Mouse (Mus musculus) splenic B cell, adult 2 months (primary cell): ENCODE results near the gene AI661453.
"Not testable (repeated sequence)": the region's sequence is repeated elsewhere in the genome, so short reads cannot be mapped to it uniquely, and the experiment has no call there.

Experiments
- DNase-seq: peaks from one replicate; pipeline ENCODE4 v3.0.0-alpha.2; 2011; ENCODE audit warnings: low read depth, low spot score
- H3K27me3 ChIP-seq: 2 replicates; pipeline ENCODE4 v1.6.1; 2012; ENCODE audit warnings: mild to moderate bottlenecking, low read length, moderate library complexity, mixed read lengths; ENCODE audit not compliant: control insufficient read depth, poor library complexity, insufficient read depth, severe bottlenecking
- H3K36me3 ChIP-seq: 2 replicates; pipeline ENCODE4 v1.6.1; 2012; ENCODE audit warnings: mild to moderate bottlenecking, low read length, moderate library complexity, mixed read lengths; ENCODE audit not compliant: control insufficient read depth, poor library complexity, insufficient read depth, severe bottlenecking

The AI661453 gene

DNA sequence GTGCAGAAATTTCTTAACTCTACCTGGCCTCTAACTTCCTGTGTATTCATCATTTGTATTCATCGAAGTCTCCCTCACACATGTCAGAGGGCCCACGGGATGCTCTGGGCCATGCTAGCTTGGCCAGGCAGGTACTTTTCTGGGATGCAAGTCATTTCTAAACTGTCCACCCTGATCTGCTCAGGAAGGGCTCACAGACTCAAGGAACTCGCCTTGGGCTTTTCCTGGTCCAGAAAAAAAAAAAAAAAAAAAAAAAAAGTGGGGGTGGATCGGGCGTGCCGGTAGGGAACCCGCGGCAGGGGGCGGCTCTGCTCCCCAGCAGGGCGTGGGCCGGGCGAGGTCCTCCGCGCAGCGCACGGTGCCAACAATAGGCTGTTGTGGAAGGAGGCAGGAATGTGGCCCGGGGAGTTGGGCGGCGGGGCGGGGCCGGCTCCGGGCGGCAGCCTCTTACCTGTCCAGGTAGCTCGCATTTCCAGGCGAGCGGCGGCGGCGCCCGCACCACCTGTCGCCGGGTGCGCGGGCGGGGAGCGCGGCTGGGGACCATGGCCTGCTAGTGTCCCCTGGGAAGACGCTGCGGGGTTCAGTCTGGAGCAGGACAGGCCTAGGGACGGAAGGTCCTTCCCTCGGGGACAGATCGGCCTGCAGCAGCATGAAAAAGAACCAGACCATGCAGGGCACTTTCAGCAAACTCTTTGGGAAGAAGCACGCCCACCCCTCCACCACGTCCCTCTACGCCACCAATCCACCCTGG is at the start of gene AI661453:
Gene AI661453, plus strand, starts transcription at position 460 of the 751 bp plus-strand sequence.
- DNase-seq, result no peak
- Histone ChIP-seq H3K36me3 (no peaks in the 10 kb centered on the region), H3K27me3 (no peaks in the 10 kb centered on the region)

DNA sequence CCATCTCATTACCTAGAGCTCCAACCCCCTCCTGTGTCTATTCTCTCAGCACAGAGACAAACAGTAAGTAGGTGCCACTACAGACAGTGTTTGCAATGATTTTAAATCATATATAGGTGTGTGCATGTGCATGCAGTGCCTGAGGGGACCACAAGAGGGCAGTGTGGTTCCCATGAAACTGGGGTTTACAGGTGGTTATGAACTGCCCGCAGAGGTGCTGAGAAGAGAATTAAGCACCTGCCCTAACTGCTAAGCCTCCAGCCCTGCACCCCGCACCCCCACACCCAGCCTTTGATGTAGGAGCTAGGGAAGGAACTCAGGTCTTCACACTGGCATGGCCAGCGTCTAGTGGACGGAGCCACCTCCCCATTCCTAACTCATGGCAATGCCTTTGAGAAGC is 49.8 kb upstream of the AI661453 start:
- DNase-seq, result peak; percentile 69
- Histone ChIP-seq H3K36me3 (no peaks in the 10 kb centered on the region), H3K27me3 (no peaks in the 10 kb centered on the region)

DNA sequence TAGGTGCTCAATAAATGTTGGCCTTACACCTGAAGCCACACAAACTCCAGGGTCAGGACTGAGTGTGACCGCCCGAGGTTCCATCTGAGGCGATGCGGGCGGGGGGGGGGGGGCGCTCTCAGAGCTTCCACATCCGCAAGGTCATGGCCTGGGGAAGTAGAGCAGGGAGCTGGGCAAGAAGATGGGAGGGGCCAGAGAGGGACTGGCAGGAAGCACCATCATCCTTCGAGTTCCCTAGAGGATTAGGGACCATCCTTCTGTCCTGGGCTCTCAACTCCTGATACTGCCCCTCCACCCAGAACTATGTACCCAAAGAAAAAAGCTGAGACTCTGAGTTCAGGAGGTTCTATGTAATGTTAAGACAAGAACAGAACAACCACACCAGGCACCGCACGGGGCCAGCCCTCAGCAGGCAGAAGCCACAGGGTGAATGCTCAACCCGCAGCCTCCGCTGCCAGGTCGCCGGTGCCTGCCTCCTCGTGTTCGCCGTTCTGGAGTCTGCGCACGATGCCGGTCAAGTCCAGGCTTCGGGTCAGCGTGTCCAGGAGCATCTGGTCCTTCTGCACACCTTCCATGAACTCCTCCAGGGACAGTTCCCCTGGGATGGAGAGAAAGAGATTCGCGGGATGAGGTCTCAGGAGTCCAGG is 42.1 kb upstream of the AI661453 start:
- Histone ChIP-seq H3K36me3 (no peaks in the 10 kb centered on the region), H3K27me3 (no peaks in the 10 kb centered on the region)
- DNase-seq, result peak; percentile 35

GRCm38 (mm10) chr17:47395376-47395913 is 41.0 kb upstream of the AI661453 start:
- no peaks in the 10 kb centered on the region for H3K36me3 ChIP-seq
- no peaks in the 10 kb centered on the region for H3K27me3 ChIP-seq
- peak; percentile 73 for DNase-seq

- DNase-seq, result no peak
- Histone ChIP-seq H3K36me3 (no peaks in the 10 kb centered on the region), H3K27me3 (no peaks in the 10 kb centered on the region)
Observed at GRCm38 (mm10) chr17:47399091-47399490, 37.3 kb upstream of the AI661453 start.

DNA sequence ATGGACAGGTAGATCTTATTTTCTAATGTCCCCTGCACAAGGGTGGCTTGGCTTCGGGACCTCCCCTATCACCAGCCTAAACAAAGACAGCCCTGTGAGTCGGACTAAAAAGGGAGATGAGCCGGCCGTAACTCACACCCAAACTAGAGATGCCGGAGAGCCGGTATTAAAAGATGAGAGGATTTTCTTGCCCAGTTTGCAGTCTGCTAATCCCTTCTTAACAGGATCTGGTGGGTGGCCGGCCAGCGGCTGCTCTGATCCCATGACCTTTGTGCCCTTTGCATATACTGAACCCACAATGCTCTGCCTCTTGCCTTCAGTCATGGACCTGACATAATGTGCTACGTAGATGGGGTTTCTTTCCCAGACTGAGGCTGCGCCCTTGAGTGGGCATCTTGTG is 36.0 kb upstream of the AI661453 start, which contains the start of gene Guca1a:
Gene Guca1a, minus strand, starts transcription at position 134 of the 400 bp plus-strand sequence.
- H3K27me3 ChIP-seq, result no peaks in the 10 kb centered on the region
- DNase-seq, result no peak
- no peaks in the 10 kb centered on the region for H3K36me3 ChIP-seq

DNA sequence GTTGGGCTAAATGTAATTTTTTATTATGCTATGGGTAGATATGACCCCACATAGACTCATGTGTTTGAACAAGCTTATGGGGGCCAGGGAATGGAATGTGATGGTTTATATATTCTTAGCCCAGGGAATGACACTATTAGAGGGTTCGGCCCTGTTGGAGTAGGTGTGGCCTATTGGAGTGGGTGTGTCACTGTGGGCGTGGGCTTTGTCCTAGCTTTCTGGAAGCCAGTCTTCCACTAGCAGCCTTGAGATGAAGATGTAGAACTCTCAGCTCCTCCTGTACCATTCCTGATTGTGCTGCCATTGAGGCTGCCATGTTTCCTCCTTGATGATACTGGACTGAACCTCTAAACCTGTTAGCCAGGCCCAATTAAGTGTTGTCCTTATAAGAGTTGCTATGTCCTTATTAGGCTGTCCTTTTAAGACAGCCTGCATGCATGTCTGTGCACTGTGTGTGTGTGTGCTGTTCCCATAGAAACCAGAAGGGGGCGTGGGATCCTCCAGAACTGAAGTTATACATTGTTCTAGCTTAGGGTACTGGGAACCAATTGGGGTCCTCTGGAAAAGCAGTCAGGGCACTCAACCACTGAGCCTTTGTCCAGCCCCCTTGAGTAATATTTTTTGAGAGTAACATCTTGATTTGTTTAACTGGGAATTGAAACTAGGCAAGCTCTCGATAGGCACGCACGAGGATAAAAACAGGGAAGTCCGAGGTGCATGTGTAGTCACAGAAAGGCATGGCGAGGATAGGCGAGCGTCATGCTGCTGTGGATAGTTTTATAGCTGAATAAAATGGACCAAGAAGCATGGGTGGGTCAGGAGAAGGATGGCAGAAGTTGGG is 28.5 kb upstream of the AI661453 start:
- H3K27me3 ChIP-seq, result no peaks in the 10 kb centered on the region
- no peak for DNase-seq
- no peaks in the 10 kb centered on the region for H3K36me3 ChIP-seq

- Histone ChIP-seq H3K27me3 (no peaks in the 10 kb centered on the region), H3K36me3 (no peaks in the 10 kb centered on the region)
- DNase-seq, result peak; percentile 65
Observed at GRCm38 (mm10) chr17:47408558-47408898, 27.9 kb upstream of the AI661453 start.

- H3K36me3 ChIP-seq, H3K27me3 ChIP-seq, DNase-seq: not testable (repeated sequence)
Observed at GRCm38 (mm10) chr17:47409897-47410861, 26.2 kb upstream of the AI661453 start.

DNA sequence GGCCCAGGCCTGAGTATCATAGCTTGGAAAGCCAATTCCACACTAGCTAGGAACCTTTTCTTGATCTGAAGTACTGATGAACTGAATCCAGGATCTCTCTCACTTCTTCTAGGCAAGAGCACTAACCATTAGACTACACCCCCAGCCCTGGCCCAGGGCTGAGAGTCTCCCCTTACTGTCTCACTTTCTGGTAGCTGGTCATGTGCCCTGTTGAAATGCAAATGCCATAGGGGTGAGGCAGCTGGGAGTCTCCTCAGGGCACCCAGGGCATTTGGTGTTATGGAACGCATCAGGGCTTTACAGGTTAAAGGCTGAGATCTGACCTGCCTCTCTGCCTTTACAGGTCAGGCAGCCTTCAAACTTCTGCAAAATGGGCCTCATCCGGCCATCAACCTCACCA is 16.2 kb upstream of the AI661453 start:
- Histone ChIP-seq H3K27me3 (no peaks in the 10 kb centered on the region), H3K36me3 (no peaks in the 10 kb centered on the region)
- no peak for DNase-seq

DNA sequence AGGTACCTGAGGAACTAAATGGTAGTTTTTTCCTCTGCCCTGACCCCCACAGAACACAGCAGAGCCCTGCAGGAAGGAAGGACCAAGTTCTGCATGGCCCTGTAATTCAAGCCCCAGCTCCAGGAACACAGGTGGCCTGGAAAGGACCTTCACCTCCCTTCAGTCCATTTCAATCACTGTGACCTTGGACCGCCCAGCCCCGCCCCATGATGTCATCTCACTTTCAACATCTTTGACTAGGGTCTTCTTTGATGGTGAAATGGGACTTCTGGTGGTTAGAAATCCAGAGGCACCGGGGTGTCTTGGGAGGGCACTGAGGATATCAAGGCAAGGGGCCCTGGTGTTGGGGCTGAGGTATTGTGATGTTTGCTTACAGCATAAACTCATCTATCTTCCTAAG is 14.8 kb upstream of the AI661453 start:
- no peak for DNase-seq
- Histone ChIP-seq H3K27me3 (no peaks in the 10 kb centered on the region), H3K36me3 (no peaks in the 10 kb centered on the region)

GRCm38 (mm10) chr17:47422616-47423015 is 13.8 kb upstream of the AI661453 start:
- H3K27me3 ChIP-seq, DNase-seq, H3K36me3 ChIP-seq: not testable (repeated sequence)

- Histone ChIP-seq H3K36me3 (no peaks in the 10 kb centered on the region), H3K27me3 (no peaks in the 10 kb centered on the region)
- no peak for DNase-seq
Observed at GRCm38 (mm10) chr17:47424186-47424585, 12.2 kb upstream of the AI661453 start.

DNA sequence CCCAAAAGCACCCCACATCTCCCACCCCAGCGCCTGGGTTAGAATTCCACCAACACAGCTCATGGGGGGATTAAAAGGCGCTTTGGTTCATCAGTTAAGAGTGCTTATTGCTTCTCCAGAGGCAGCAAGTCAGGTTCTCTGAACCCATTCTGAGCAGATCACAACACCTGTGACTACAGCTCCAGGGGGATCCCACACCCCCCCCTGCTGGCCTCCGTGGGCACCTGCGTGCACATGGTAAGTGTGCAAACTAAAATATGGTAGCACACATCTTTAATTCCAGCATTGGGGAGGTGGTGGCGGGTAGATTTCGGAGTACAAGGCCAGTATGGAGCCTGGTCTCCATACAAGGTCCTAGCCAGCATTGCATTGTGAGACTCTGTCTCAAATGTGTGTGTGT is 9.1 kb upstream of the AI661453 start:
- no peaks in the 10 kb centered on the region for H3K27me3 ChIP-seq
- no peaks in the 10 kb centered on the region for H3K36me3 ChIP-seq
- DNase-seq, result no peak
